Mouse (Mus musculus): Measurements from ENCODE around the gene Panx3.

GRCm38 (mm10) chr9:37716150-37716549 lies 47.1 kb upstream of the Panx3 start, which contains the start of gene Olfr160:
- no peak for TF ChIP-seq USF1 (IDR thresholded peaks at IDR 0.05; ENCODE audit: low read depth, low read length)
- TF ChIP-seq JUND (IDR thresholded peaks at IDR 0.05; ENCODE audit: low read depth, low read length) = no peak
- TF ChIP-seq SMC3 (IDR thresholded peaks at IDR 0.05; ENCODE audit: low read depth, low read length) = no peak
- TF ChIP-seq POLR2A (IDR thresholded peaks at IDR 0.05; ENCODE audit: control insufficient read depth in 1 of 2, insufficient read depth in 1 of 2, low read depth in 1 of 2, low read length in 2 of 2, poor library complexity in 1 of 2) = no peak
- TF ChIP-seq CTCF (IDR thresholded peaks at IDR 0.05 in 2 of 3, conservative IDR thresholded peaks at IDR 0.05 in 1 of 3; ENCODE audit: control insufficient read depth in 1 of 3, insufficient read depth in 1 of 3, low read depth in 2 of 3, low read length in 3 of 3, poor library complexity in 1 of 3, severe bottlenecking in 1 of 3) = no peak
- no peak for TF ChIP-seq NELFE (IDR thresholded peaks at IDR 0.05; ENCODE audit: low read depth, low read length)
- no peak for TF ChIP-seq GATA1 (IDR thresholded peaks at IDR 0.05; ENCODE audit: low read depth, low read length)
- no peak for TF ChIP-seq TAL1 (IDR thresholded peaks at IDR 0.05; ENCODE audit: low read length)
- no peak for TF ChIP-seq NRF1 (IDR thresholded peaks at IDR 0.05; ENCODE audit: insufficient read depth, low read depth, low read length, poor library complexity, severe bottlenecking)
